ENCODE assay signal across 24 mouse cellular contexts in the genomic region with DNA sequence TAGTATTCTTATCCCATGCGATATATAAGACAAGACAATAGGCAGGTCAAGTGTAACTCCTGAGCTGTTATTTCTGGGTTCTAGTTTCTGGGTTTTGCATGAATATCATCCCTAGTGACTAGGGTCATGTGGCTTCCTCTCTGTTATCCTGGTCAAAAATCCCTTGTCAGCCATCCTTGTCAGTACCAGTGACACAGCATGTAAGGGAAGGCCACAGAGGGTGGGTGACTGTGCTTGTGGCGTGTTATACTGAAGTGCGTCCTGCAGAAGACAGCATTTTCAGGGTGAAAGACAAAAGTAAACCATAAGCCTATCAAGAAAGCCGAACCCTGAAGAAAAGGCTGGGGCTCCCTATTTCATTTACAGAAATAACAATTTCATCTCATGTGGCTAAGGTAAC. TPM values are rescaled to one million over a fixed set of nuclear protein-coding genes. Genes with fewer than 3 reads are reported as not detected.
DNase-seq lines count a peak whose midpoint lies in the region; ATAC-seq and TF ChIP-seq lines count a peak whose summit lies in the region.
"Had no signal": no experiment of that assay in that cellular context is flagged by ENCODE, and none has a peak within 500 bp of the region (broad histone marks: within the 10 kb centered on the region; RNA-seq: fewer than 3 reads in every experiment).

No protein-coding gene starts in this region.

- peaks cover 0 to 46% of the 10 kb centered on the region in 2 experiments; a peak in 2 of 4 replicates for H3K36me3 ChIP-seq in MEL (ENCODE audit: control insufficient read depth in 1 of 2, insufficient read depth in 2 of 2, low read length in 2 of 2)
- no peaks in the 10 kb centered on the region for H3K36me3 ChIP-seq in liver, embryonic 11.5 days (ENCODE audit: control insufficient read depth, insufficient read depth, low read length)
- H3K36me3 ChIP-seq in liver, postnatal 0 days (replicated peaks; ENCODE audit: insufficient read depth, low read length): no peaks in the 10 kb centered on the region
- H3K36me3 ChIP-seq: embryonic facial prominence, embryonic 12.5 days; heart, embryonic 12.5 days; hindbrain, embryonic 12.5 days; lung, embryonic 15.5 days; neural tube, embryonic 15.5 days had no signal

- peaks cover 14 to 42% of the 10 kb centered on the region in 2 experiments for H3K4me1 ChIP-seq in MEL (ENCODE audit: control insufficient read depth in 1 of 2, insufficient read depth in 2 of 2, low read length in 2 of 2)
- peaks cover 23% of the 10 kb centered on the region for H3K4me1 ChIP-seq in liver, embryonic 11.5 days (replicated peaks; ENCODE audit: control insufficient read depth, insufficient read depth, low read length)
- peaks cover 29% of the 10 kb centered on the region for H3K4me1 ChIP-seq in liver, postnatal 0 days (ENCODE audit: insufficient read depth)

- peak overlapping the region; percentile 100 for H3K27ac ChIP-seq in MEL (ENCODE audit: control insufficient read depth, low read depth, low read length)
- H3K27ac ChIP-seq in liver, embryonic 11.5 days (ENCODE audit: low read depth, low read length): peak overlapping the region; percentile 92
- H3K27ac ChIP-seq in liver, postnatal 0 days (ENCODE audit: low read depth): peak overlapping the region; percentile 92
- H3K27ac ChIP-seq: embryonic facial prominence, embryonic 12.5 days; hindbrain, embryonic 12.5 days; lung, embryonic 15.5 days; neural tube, embryonic 15.5 days had no signal

- H3K9me3 ChIP-seq in MEL (replicated peaks; ENCODE audit: insufficient read depth, low read length): no peaks in the 10 kb centered on the region
- no peaks in the 10 kb centered on the region for H3K9me3 ChIP-seq in liver, embryonic 11.5 days (ENCODE audit: control insufficient read depth, low read length)
- no peaks in the 10 kb centered on the region for H3K9me3 ChIP-seq in liver, postnatal 0 days (ENCODE audit: low read length)
- H3K9me3 ChIP-seq: embryonic facial prominence, embryonic 12.5 days; lung, embryonic 15.5 days; neural tube, embryonic 15.5 days had no signal

- peak; percentile 71 for ATAC-seq in liver, embryonic 11.5 days (replicated peaks; ENCODE audit: low FRiP score)
- peak; percentile 72 for ATAC-seq in liver, postnatal 0 days
- ATAC-seq: forebrain, embryonic 14.5 days; intestine, postnatal 0 days had no signal

- H3K79me2 ChIP-seq in MEL (ENCODE audit: control insufficient read depth, insufficient read depth, low read length, poor library complexity): no peaks in the 10 kb centered on the region

- H3K4me3 ChIP-seq in MEL (ENCODE audit: control insufficient read depth in 1 of 2, insufficient read depth in 1 of 2, low read depth in 2 of 2, low read length in 2 of 2): no peak overlapping the region
- no peak overlapping the region for H3K4me3 ChIP-seq in liver, embryonic 11.5 days (ENCODE audit: low read depth, low read length)
- no peak overlapping the region for H3K4me3 ChIP-seq in liver, postnatal 0 days (ENCODE audit: low read depth, low read length)
- H3K4me3 ChIP-seq: embryonic facial prominence, embryonic 12.5 days; heart, embryonic 12.5 days; hindbrain, embryonic 12.5 days; lung, embryonic 15.5 days; neural tube, embryonic 15.5 days had no signal

- no peak for TF ChIP-seq RAD21 in MEL (IDR thresholded peaks at IDR 0.05; ENCODE audit: low read depth, low read length)

- H3K4me2 ChIP-seq in liver, embryonic 11.5 days: peak overlapping the region; percentile 51
- H3K4me2 ChIP-seq in liver, postnatal 0 days (ENCODE audit: low read depth, low read length): peak overlapping the region; percentile 58
- H3K4me2 ChIP-seq: embryonic facial prominence, embryonic 12.5 days; heart, embryonic 12.5 days; hindbrain, embryonic 12.5 days; lung, embryonic 15.5 days; midbrain, embryonic 11.5 days; neural tube, embryonic 15.5 days had no signal

- no peak for TF ChIP-seq EP300 in MEL (IDR thresholded peaks at IDR 0.05; ENCODE audit: low read depth in 1 of 2, low read length in 2 of 2)
- no peak for TF ChIP-seq EP300 in liver, postnatal 0 days (IDR thresholded peaks at IDR 0.05; ENCODE audit: low read depth)

- WGBS in liver, embryonic 11.5 days: 62% methylated on average over 4 of the region's 4 CpGs
- 62% methylated on average over 4 of the region's 4 CpGs for WGBS in liver, postnatal 0 days (ENCODE audit: insufficient replicate concordance)

- peak overlapping the region; percentile 58 for H3K9ac ChIP-seq in MEL (ENCODE audit: control insufficient read depth, low read depth, low read length, poor library complexity, severe bottlenecking)
- no peak overlapping the region for H3K9ac ChIP-seq in liver, embryonic 11.5 days (ENCODE audit: low read depth, low read length)
- H3K9ac ChIP-seq in liver, postnatal 0 days (replicated peaks): no peak overlapping the region
- H3K9ac ChIP-seq: embryonic facial prominence, embryonic 12.5 days; heart, embryonic 12.5 days; hindbrain, embryonic 12.5 days; lung, embryonic 15.5 days; neural tube, embryonic 15.5 days had no signal

- no peak for TF ChIP-seq CTCF in MEL (IDR thresholded peaks at IDR 0.05 in 2 of 3, conservative IDR thresholded peaks at IDR 0.05 in 1 of 3; ENCODE audit: control insufficient read depth in 1 of 3, insufficient read depth in 1 of 3, low read depth in 2 of 3, low read length in 3 of 3, poor library complexity in 1 of 3, severe bottlenecking in 1 of 3)
- no peak for TF ChIP-seq CTCF in liver, postnatal 0 days (IDR thresholded peaks at IDR 0.05; ENCODE audit: low read depth)

- H3K27me3 ChIP-seq in MEL (ENCODE audit: control insufficient read depth in 1 of 2, insufficient read depth in 2 of 2, low read length in 2 of 2): no peaks in the 10 kb centered on the region
- no peaks in the 10 kb centered on the region for H3K27me3 ChIP-seq in liver, embryonic 11.5 days (replicated peaks; ENCODE audit: control insufficient read depth, insufficient read depth, low read length)
- no peaks in the 10 kb centered on the region for H3K27me3 ChIP-seq in liver, postnatal 0 days (ENCODE audit: insufficient read depth, low read length)
- H3K27me3 ChIP-seq: embryonic facial prominence, embryonic 12.5 days; heart, embryonic 12.5 days; lung, embryonic 15.5 days; neural tube, embryonic 15.5 days had no signal

- DNase-seq in MEL (ENCODE audit: low read depth, low spot score): no peak
- DNase-seq in c-Kit-positive CD71-positive TER-119-positive erythroid progenitor cells, embryonic 14.5 days (ENCODE audit: low spot score): peak; percentile 65
- DNase-seq in liver, embryonic 11.5 days (ENCODE audit: low spot score): no peak
- DNase-seq in liver, postnatal 0 days: no peak
- no peak for DNase-seq in cerebellum, postnatal 10 days
- DNase-seq in layer of hippocampus, adult 18-20 months (ENCODE audit: low spot score in 2 of 2): no peak
- DNase-seq in urinary bladder, adult 2 months (ENCODE audit: low spot score): no peak
- DNase-seq: adrenal gland, postnatal 14 days; cerebellum, adult 11 months; cerebellum, adult 9-11 months; gastrocnemius, postnatal 10 days; heart, adult 18-20 months; heart, postnatal 10 days; kidney, postnatal 36 days; lung, postnatal 36 days; thymus, postnatal 25 days had no signal

- TF ChIP-seq POLR2A in MEL (IDR thresholded peaks at IDR 0.05; ENCODE audit: control insufficient read depth in 1 of 2, insufficient read depth in 1 of 2, low read depth in 1 of 2, low read length in 2 of 2, poor library complexity in 1 of 2): no peak

TF ChIP-seq in MEL, 35 proteins besides CTCF, POLR2A, EP300 and RAD21:
- no peak for TF ChIP-seq CHD1 (IDR thresholded peaks at IDR 0.05; ENCODE audit: low read depth, low read length)
- peak; percentile 58 for TF ChIP-seq USF1 (IDR thresholded peaks at IDR 0.05; ENCODE audit: low read depth, low read length)
TF ChIP-seq in MEL: peak in this region for 1.

RNA-seq across cellular contexts. Expression of a gene that starts 50.7 kb away (rescaled TPM):
- not detected in 2 replicates for total RNA-seq in MEL (2012; rRNA removed)
- not detected for polyA plus RNA-seq in MEL (2012; ENCODE audit: insufficient read depth in 1 of 2, insufficient read length in 2 of 2, low read depth in 1 of 2, low replicate concordance in 2 of 2, missing spikeins in 1 of 2)
- 5.3 and 6.4 TPM in 2 replicates for polyA plus RNA-seq in liver, embryonic 11.5 days (2014; fragmentation: Nextera tagmentation; extraction: Ambion mirVana)
- polyA plus RNA-seq in liver, postnatal 0 days (2015; fragmentation: Nextera tagmentation; extraction: Ambion mirVana): 30.3 and 33.0 TPM in 2 replicates
- under 1 TPM; 0.86 to 0.99 TPM for total RNA-seq in layer of hippocampus, adult 18-20 months (2021)
- 12.0 and 12.8 TPM in 2 replicates for polyA plus RNA-seq in urinary bladder, adult 2 months (2012; rRNA removed)

RNA-seq across cellular contexts. Expression of a gene that starts 58.9 kb away (rescaled TPM):
- 8.9 and 11.2 TPM in 2 replicates for total RNA-seq in MEL (2012; rRNA removed)
- polyA plus RNA-seq in MEL (2012; ENCODE audit: insufficient read depth in 1 of 2, insufficient read length in 2 of 2, low read depth in 1 of 2, low replicate concordance in 2 of 2, missing spikeins in 1 of 2): 10 to 100 TPM; 24.8 to 67.1 TPM
- polyA plus RNA-seq in liver, embryonic 11.5 days (2014; fragmentation: Nextera tagmentation; extraction: Ambion mirVana): 8.5 and 10.6 TPM in 2 replicates
- 4.6 and 5.1 TPM in 2 replicates for polyA plus RNA-seq in liver, postnatal 0 days (2015; fragmentation: Nextera tagmentation; extraction: Ambion mirVana)
- 10 to 100 TPM; 11.8 to 12.5 TPM for total RNA-seq in layer of hippocampus, adult 18-20 months (2021)
- polyA plus RNA-seq in urinary bladder, adult 2 months (2012; rRNA removed): 6.0 and 8.4 TPM in 2 replicates
